Mouse (Mus musculus): ENCODE data around the gene Epo.

Gene Epo

GRCm38 (mm10) chr5:137519691-137520550, 13.1 kb downstream of the Epo start:
- in situ Hi-C loops (cut with MboI): no loop called here

- in situ Hi-C loops (cut with MboI): no loop called here
These were observed 14.6 kb downstream of the Epo start, which contains the start of gene Gigyf1 for GRCm38 (mm10) chr5:137518436-137518835. TSS of gene Gigyf1 (plus strand) at chr5:137518548.

DNA sequence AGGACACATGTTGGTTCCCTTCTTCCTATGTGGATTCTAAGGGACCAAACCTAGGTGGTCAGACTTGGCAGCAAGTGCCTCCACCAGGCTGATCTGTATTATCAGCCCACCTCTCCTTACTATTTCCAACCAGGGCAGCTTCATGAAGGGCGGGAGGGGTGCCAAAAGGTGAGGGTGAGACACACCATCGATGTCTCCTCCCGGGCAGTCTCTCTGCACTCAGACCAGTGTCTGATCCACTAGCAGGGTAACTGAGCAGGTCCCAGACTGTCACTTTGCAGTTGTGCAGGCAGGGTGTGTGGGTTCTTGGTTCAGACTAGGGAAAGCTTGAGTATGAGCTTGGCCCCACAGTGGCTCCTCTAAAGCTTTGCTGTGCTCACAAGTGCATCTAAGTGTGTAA, 18.2 kb downstream of the Epo start:
- in situ Hi-C loops (cut with MboI): no loop called here

- in situ Hi-C loops (cut with MboI): no loop called here
These were observed 18.9 kb downstream of the Epo start for GRCm38 (mm10) chr5:137513951-137514721.

GRCm38 (mm10) chr5:137512847-137513794, 19.9 kb downstream of the Epo start:
- in situ Hi-C loops (cut with MboI): no loop called here

- in situ Hi-C loops (cut with MboI): no loop called here
These were observed 21.3 kb downstream of the Epo start for GRCm38 (mm10) chr5:137511706-137512105.

- in situ Hi-C loops (cut with MboI): no loop called here
These were observed 22.3 kb downstream of the Epo start for GRCm38 (mm10) chr5:137510573-137511390.

DNA sequence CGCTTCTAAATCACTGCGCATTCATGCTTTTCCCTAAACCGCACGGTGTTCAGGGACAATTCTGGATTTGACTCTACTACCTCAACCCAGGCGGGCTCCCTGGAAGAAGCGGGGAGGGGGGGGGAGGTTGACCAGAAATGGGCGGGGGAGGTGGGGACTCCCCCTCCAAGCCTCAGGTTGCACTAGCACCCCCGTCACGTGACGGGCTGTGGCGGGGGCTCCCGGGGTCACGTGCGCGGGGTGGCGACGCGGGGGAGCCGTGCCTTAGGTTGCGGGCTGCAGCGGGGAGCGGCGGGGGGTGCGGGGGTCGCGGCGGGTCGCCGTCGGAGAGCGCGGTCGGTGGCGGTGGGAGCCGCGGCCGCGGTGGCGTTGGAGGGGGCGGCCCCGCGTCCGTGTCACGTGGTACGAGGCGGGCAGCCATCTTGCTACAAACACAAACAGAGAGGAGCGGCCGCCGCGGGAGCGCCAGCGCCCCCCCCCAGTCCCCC, 23.0 kb downstream of the Epo start:
- in situ Hi-C loops (cut with MboI): no loop called here

GRCm38 (mm10) chr5:137504041-137504440, 29.0 kb downstream of the Epo start:
- in situ Hi-C loops (cut with MboI): no loop called here

DNA sequence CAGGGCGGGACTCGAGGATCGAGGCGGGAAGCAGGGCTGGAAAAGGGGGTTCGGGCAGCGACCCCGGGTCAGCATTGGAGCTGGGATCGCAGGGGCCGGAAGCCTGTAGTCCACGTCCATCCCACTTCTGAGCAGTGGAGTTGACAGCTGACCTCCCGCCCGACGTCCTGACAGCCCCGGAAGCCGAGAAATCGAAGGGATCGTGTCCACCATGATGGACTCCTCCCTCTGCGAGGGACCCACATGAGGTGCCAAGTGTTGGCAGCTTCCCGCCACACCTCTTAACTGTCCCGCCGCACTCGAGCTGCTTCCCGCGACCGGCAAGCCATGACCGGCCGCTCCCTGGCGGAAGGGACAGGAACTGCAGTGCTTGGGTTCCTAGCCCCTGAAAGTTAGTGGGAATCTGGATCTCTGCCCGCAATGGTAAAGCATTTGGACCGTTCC, 30.4 kb downstream of the Epo start:
- in situ Hi-C loops (cut with MboI): no loop called here

- in situ Hi-C loops (cut with MboI): no loop called here
These were observed 31.1 kb downstream of the Epo start, which contains the start of gene Pop7 for GRCm38 (mm10) chr5:137501709-137502666. TSS of gene Pop7 (minus strand) at chr5:137502518.

DNA sequence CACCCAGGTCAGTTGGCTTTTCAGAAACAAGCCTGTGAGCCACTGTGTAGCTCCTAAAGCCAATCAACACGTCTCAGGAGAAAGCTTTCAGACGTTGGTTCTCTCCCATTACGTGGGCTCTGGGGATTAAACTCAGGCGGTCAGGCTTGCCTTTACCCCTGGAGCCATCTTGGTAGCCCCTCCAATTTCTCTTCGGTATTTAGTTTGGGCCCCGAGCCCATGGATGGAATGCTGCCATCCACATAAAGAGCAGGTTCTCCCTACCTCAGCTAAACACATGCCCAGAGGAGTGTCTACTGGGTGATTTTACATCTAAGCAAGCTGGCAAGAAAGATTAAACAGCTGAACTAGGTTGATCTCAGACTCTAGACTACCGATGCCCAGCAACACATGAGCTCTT, 32.9 kb downstream of the Epo start:
- in situ Hi-C loops (cut with MboI): no loop called here

- in situ Hi-C loops (cut with MboI): no loop called here
These were observed 39.2 kb downstream of the Epo start for GRCm38 (mm10) chr5:137493831-137494230.

DNA sequence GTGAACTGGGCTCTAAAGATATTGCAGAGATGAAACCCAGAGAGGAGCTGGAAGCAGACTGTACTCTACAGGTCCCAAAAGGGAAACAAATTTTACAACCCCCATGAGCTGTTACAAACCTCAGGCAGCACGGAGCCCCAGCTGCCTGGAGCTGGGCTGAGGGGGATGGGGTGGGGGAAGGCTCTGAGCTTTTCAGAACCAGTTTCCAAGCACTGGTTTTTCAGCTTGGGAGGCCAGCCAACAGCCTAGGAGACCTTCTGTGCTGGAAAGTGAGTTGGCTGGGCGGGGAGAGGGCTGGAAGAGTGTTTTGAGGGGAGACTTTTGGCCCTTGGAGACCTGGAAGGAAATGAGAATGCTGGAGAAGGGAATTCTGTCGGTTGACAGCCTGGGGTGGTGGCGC, 41.5 kb downstream of the Epo start:
- in situ Hi-C loops (cut with MboI): no loop called here

- in situ Hi-C loops (cut with MboI): no loop called here
These were observed 45.4 kb downstream of the Epo start for GRCm38 (mm10) chr5:137487616-137488015.

DNA sequence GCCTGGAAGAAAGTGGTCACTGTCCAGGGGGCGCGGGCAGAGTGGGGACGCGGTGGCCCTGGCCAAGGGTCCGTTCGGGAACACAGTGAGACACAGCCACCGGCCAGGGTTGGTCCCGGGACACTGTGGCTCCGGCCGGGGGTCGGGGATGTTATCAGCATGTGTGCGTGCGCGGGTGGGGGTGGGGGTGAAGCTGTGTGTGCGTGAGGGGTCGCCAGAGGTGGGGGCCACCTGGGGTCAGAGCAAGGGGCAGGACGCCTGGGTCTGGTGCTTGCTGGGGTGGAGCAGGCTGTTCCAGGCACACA, 47.2 kb downstream of the Epo start:
- in situ Hi-C loops (cut with MboI): no loop called here

- in situ Hi-C loops (cut with MboI): no loop called here
These were observed 47.8 kb downstream of the Epo start for GRCm38 (mm10) chr5:137485071-137485850.

GRCm38 (mm10) chr5:137481897-137482296, 51.1 kb downstream of the Epo start:
- in situ Hi-C loops (cut with MboI): no loop called here

GRCm38 (mm10) chr5:137481138-137481537, 51.9 kb downstream of the Epo start:
- in situ Hi-C loops (cut with MboI): no loop called here
